Mouse (Mus musculus) small intestine, adult 2 months (tissue): Measurements from ENCODE around the gene Clcnkb.

Experiments
- CTCF ChIP-seq: fragments of 200-500 bp; IDR thresholded peaks from 2 replicates; pipeline ENCODE4 v1.5.1; 2012; ENCODE audit warnings: low read depth, mild to moderate bottlenecking, control low read depth, inconsistent platforms, low read length, moderate library complexity, mixed read lengths; ENCODE audit not compliant: insufficient replicate concordance, insufficient read length; ENCODE audit errors: extremely low read depth
- POLR2A ChIP-seq: fragments of 200-500 bp; IDR thresholded peaks from 2 replicates; pipeline ENCODE4 v1.6.1; 2012; ENCODE audit warnings: low read depth, mild to moderate bottlenecking, control low read depth, inconsistent platforms, low read length, moderate library complexity

DNA sequence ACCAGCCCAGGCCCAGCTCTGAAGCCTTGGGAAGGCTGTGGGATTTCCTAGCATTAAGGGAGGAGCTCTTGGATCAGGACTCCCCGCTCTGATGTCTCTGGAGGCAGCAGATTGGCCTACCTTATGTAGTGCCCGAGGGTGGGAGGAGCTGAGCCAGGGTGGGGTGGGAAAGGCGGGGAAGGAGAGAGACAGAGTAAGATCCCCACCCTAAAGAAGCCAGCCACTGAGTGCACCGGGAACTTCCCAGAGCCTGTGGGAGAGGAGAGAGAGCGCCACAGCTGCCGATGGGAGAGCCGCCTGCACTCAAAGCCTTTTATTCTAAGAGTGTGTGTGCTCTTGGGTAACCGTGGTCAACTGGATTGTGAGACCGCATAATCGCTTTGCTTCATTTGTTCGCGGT is 45.3 kb upstream of the Clcnkb start:
- TF ChIP-seq CTCF (no peak), POLR2A (no peak)
